Comparison of ENCODE assay signal across 8 mouse cellular contexts in genomic region chr16:70314578-70314930, GRCm38 (mm10). TPM values are rescaled to one million over a fixed set of nuclear protein-coding genes. Genes with fewer than 3 reads are reported as not detected.
A peak's percentile ranks its signal among the peaks of the same experiment; 100 is the strongest.
DNase-seq lines count a peak whose midpoint lies in the region; ATAC-seq and TF ChIP-seq lines count a peak whose summit lies in the region.

No protein-coding gene starts in this region.

- H3K4me3 ChIP-seq in heart, postnatal 0 days (ENCODE audit: low read depth, low read length): peak overlapping the region; percentile 72
- peak overlapping the region; percentile 82 for H3K4me3 ChIP-seq in bone marrow macrophage, adult 2 months (ENCODE audit: insufficient read depth, low read length)
- peak overlapping the region; percentile 60 for H3K4me3 ChIP-seq in hindbrain, embryonic 13.5 days
- H3K4me3 ChIP-seq in midbrain, embryonic 12.5 days: peak overlapping the region; percentile 69

- no peaks in the 10 kb centered on the region for H3K9me3 ChIP-seq in heart, postnatal 0 days (replicated peaks; ENCODE audit: control insufficient read depth, low read length)
- H3K9me3 ChIP-seq in hindbrain, embryonic 13.5 days: no peaks in the 10 kb centered on the region
- H3K9me3 ChIP-seq in midbrain, embryonic 12.5 days: no peaks in the 10 kb centered on the region

- H3K27me3 ChIP-seq in heart, postnatal 0 days (ENCODE audit: control insufficient read depth, insufficient read depth, low read length): no peaks in the 10 kb centered on the region
- 0 out of 2 replicates have a peak, but pooled peaks cover 4% of the 10 kb centered on the region for H3K27me3 ChIP-seq in hindbrain, embryonic 13.5 days
- no peaks in the 10 kb centered on the region for H3K27me3 ChIP-seq in midbrain, embryonic 12.5 days

- peak overlapping the region; percentile 55 for H3K4me2 ChIP-seq in heart, postnatal 0 days (ENCODE audit: low read depth, low read length)
- H3K4me2 ChIP-seq in hindbrain, embryonic 13.5 days: peak overlapping the region; percentile 71
- peak overlapping the region; percentile 67 for H3K4me2 ChIP-seq in midbrain, embryonic 12.5 days (replicated peaks)

- H3K4me1 ChIP-seq in heart, postnatal 0 days (ENCODE audit: control insufficient read depth, insufficient read depth): no peaks in the 10 kb centered on the region
- peaks cover 9% of the 10 kb centered on the region for H3K4me1 ChIP-seq in bone marrow macrophage, adult 2 months (ENCODE audit: control insufficient read depth, insufficient read depth, low read length)
- H3K4me1 ChIP-seq in hindbrain, embryonic 13.5 days (replicated peaks): peaks cover 5% of the 10 kb centered on the region; the same call in 1 of the 2 replicates
- H3K4me1 ChIP-seq in midbrain, embryonic 12.5 days: peaks cover 6% of the 10 kb centered on the region; the same call in 1 of the 2 replicates

- no peak for DNase-seq in heart, postnatal 0 days (ENCODE audit: low spot score)
- DNase-seq in heart, adult 9 months (ENCODE audit: low spot score in 2 of 2): no peak
- no peak for DNase-seq in B cell, adult 2 months
- no peak for DNase-seq in left cerebral cortex, adult 18-20 months (ENCODE audit: low spot score in 2 of 2)

- ATAC-seq in heart, postnatal 0 days (ENCODE audit: insufficient read depth, low read depth): no peak
- ATAC-seq in hindbrain, embryonic 13.5 days (ENCODE audit: low FRiP score): no peak
- ATAC-seq in midbrain, embryonic 12.5 days (ENCODE audit: low FRiP score, low read depth): no peak
- ATAC-seq in frontal cortex, adult (ENCODE audit: low TSS enrichment): no peak

- H3K36me3 ChIP-seq in heart, postnatal 0 days (replicated peaks; ENCODE audit: control insufficient read depth, insufficient read depth, low read length): no peaks in the 10 kb centered on the region
- no peaks in the 10 kb centered on the region for H3K36me3 ChIP-seq in hindbrain, embryonic 13.5 days
- no peaks in the 10 kb centered on the region for H3K36me3 ChIP-seq in midbrain, embryonic 12.5 days

- WGBS in heart, postnatal 0 days: under 1% methylated on average over 9 of the region's 9 CpGs
- under 1% methylated on average over 9 of the region's 9 CpGs for WGBS in hindbrain, embryonic 13.5 days
- WGBS in midbrain, embryonic 12.5 days: 0% methylated on average over 9 of the region's 9 CpGs

- H3K9ac ChIP-seq in heart, postnatal 0 days (replicated peaks; ENCODE audit: low read depth, low read length): peak overlapping the region; percentile 76
- H3K9ac ChIP-seq in hindbrain, embryonic 13.5 days: peak overlapping the region; percentile 89
- H3K9ac ChIP-seq in midbrain, embryonic 12.5 days (replicated peaks): peak overlapping the region; percentile 81

- TF ChIP-seq EP300 in heart, postnatal 0 days (IDR thresholded peaks at IDR 0.05; ENCODE audit: low read depth): no peak

- H3K27ac ChIP-seq in heart, postnatal 0 days (ENCODE audit: low read depth): peak overlapping the region; percentile 97
- peak overlapping the region; percentile 85 for H3K27ac ChIP-seq in bone marrow macrophage, adult 2 months (ENCODE audit: insufficient read depth, low read depth, low read length)
- 0 out of 2 replicates have a peak overlapping the region, but pooled peaks have one; percentile 91 for H3K27ac ChIP-seq in hindbrain, embryonic 13.5 days
- H3K27ac ChIP-seq in midbrain, embryonic 12.5 days (replicated peaks): peak overlapping the region; percentile 83

- TF ChIP-seq POLR2A in bone marrow macrophage, adult 2 months (IDR thresholded peaks at IDR 0.05; ENCODE audit: borderline replicate concordance, low read depth, low read length): no peak

- TF ChIP-seq CTCF in heart, postnatal 0 days (IDR thresholded peaks at IDR 0.05; ENCODE audit: low read depth): no peak
- no peak for TF ChIP-seq CTCF in bone marrow macrophage, adult 2 months (IDR thresholded peaks at IDR 0.05; ENCODE audit: low read depth, low read length)

RNA-seq across cellular contexts. Expression of gene Gbe1, which starts 0.8 kb away (rescaled TPM):
- 57.6 and 82.0 TPM in 2 replicates for total RNA-seq in heart, postnatal 0 days (2014; rRNA removed; ENCODE audit: low replicate concordance)
- polyA plus RNA-seq in heart, postnatal 0 days (2015; fragmentation: Nextera tagmentation; extraction: Ambion mirVana): 64.7 and 72.4 TPM in 2 replicates
- 12.5 and 15.9 TPM in 2 replicates for polyA plus RNA-seq in bone marrow macrophage, adult 2 months (2012; ENCODE audit: insufficient read depth, insufficient read length, missing spikeins)
- 11.2 and 13.7 TPM in 2 replicates for polyA plus RNA-seq in hindbrain, embryonic 13.5 days (2015; fragmentation: Nextera tagmentation; extraction: Ambion mirVana)
- 17.5 and 18.9 TPM in 2 replicates for polyA plus RNA-seq in midbrain, embryonic 12.5 days (2016; fragmentation: Nextera tagmentation; extraction: Ambion mirVana)
- total RNA-seq in left cerebral cortex, adult 18-20 months (2021): 1 to 10 TPM; 9.0 to 9.7 TPM
